Mouse (Mus musculus): ENCODE results near the gene Cdk9. TPM values are rescaled to one million over a fixed set of nuclear protein-coding genes. Genes with fewer than 3 reads are reported as not detected.

The Cdk9 gene
- total and polyA plus RNA-seq, 3 experiments: 30.9 to 125 TPM; not detected in 1

- DNase-seq (ENCODE audit: low read depth, low spot score): no peak
- no peaks in the 10 kb centered on the region for H3K9me3 ChIP-seq (replicated peaks; ENCODE audit: insufficient read depth, low read length)
- H3K79me2 ChIP-seq (ENCODE audit: control insufficient read depth, insufficient read depth, low read length, poor library complexity): no peaks in the 10 kb centered on the region
- no peak overlapping the region for H3K27ac ChIP-seq (ENCODE audit: control insufficient read depth, low read depth, low read length)
- no peaks in the 10 kb centered on the region for H3K36me3 ChIP-seq (ENCODE audit: control insufficient read depth in 1 of 2, insufficient read depth in 2 of 2, low read length in 2 of 2)
- no peak overlapping the region for H3K9ac ChIP-seq (ENCODE audit: control insufficient read depth, low read depth, low read length, poor library complexity, severe bottlenecking)
- H3K4me1 ChIP-seq (ENCODE audit: control insufficient read depth in 1 of 2, insufficient read depth in 2 of 2, low read length in 2 of 2): no peaks in the 10 kb centered on the region
- no peak overlapping the region for H3K4me3 ChIP-seq (ENCODE audit: control insufficient read depth in 1 of 2, insufficient read depth in 1 of 2, low read depth in 2 of 2, low read length in 2 of 2)
- H3K27me3 ChIP-seq (ENCODE audit: control insufficient read depth in 1 of 2, insufficient read depth in 2 of 2, low read length in 2 of 2): peaks cover 0 to 3% of the 10 kb centered on the region in 2 experiments; a peak in 1 of 4 replicates
- no peak for TF ChIP-seq NRF1 (IDR thresholded peaks at IDR 0.05; ENCODE audit: insufficient read depth, low read depth, low read length, poor library complexity, severe bottlenecking)
- TF ChIP-seq JUND (IDR thresholded peaks at IDR 0.05; ENCODE audit: low read depth, low read length): no peak
- TF ChIP-seq MYB (IDR thresholded peaks at IDR 0.05; ENCODE audit: low read depth, low read length): no peak
- TF ChIP-seq POLR2A (IDR thresholded peaks at IDR 0.05; ENCODE audit: control insufficient read depth in 1 of 2, insufficient read depth in 1 of 2, low read depth in 1 of 2, low read length in 2 of 2, poor library complexity in 1 of 2): 0 out of 4 replicates have a peak, but pooled peaks of 1 of the 2 experiments have one; percentile 21
- TF ChIP-seq ZKSCAN1 (IDR thresholded peaks at IDR 0.05; ENCODE audit: low read depth, low read length): no peak
Measured at GRCm38 (mm10) chr2:32741273-32742172, 28.6 kb upstream of the Cdk9 start.

GRCm38 (mm10) chr2:32740916-32741272 is 28.0 kb upstream of the Cdk9 start, which contains the start of gene 6330409D20Rik:
Gene 6330409D20Rik (minus strand): TSS chr2:32741016.
- H3K27ac ChIP-seq (ENCODE audit: control insufficient read depth, low read depth, low read length): no peak within 1 kb of the TSS
- TF ChIP-seq ZMIZ1 (IDR thresholded peaks at IDR 0.05; ENCODE audit: low read depth, low read length) (no peak), KAT2A (conservative IDR thresholded peaks at IDR 0.05; ENCODE audit: low read depth, low read length) (no peak), TBP (IDR thresholded peaks at IDR 0.05; ENCODE audit: low read depth, low read length) (no peak), UBTF (IDR thresholded peaks at IDR 0.05; ENCODE audit: borderline replicate concordance, insufficient read depth, low read depth, low read length) (no peak), HCFC1 (IDR thresholded peaks at IDR 0.05; ENCODE audit: low read depth, low read length) (no peak)
- no peak within 1 kb of the TSS for H3K9ac ChIP-seq (ENCODE audit: control insufficient read depth, low read depth, low read length, poor library complexity, severe bottlenecking)
- no peak within 1 kb of the TSS for H3K4me3 ChIP-seq (ENCODE audit: control insufficient read depth in 1 of 2, insufficient read depth in 1 of 2, low read depth in 2 of 2, low read length in 2 of 2)
- DNase-seq (ENCODE audit: low read depth, low spot score): no peak
- H3K36me3 ChIP-seq (ENCODE audit: control insufficient read depth in 1 of 2, insufficient read depth in 2 of 2, low read length in 2 of 2): no peaks in the 10 kb centered on the region
- peaks cover 0 to 3% of the 10 kb centered on the region in 2 experiments; a peak in 1 of 4 replicates for H3K27me3 ChIP-seq (ENCODE audit: control insufficient read depth in 1 of 2, insufficient read depth in 2 of 2, low read length in 2 of 2)
- H3K9me3 ChIP-seq (replicated peaks; ENCODE audit: insufficient read depth, low read length): no peaks in the 10 kb centered on the region
- H3K4me1 ChIP-seq (ENCODE audit: control insufficient read depth in 1 of 2, insufficient read depth in 2 of 2, low read length in 2 of 2): no peaks in the 10 kb centered on the region
- H3K79me2 ChIP-seq (ENCODE audit: control insufficient read depth, insufficient read depth, low read length, poor library complexity): no peaks in the 10 kb centered on the region

GRCm38 (mm10) chr2:32739311-32739710 is 26.4 kb upstream of the Cdk9 start:
- no peaks in the 10 kb centered on the region for H3K79me2 ChIP-seq (ENCODE audit: control insufficient read depth, insufficient read depth, low read length, poor library complexity)
- DNase-seq (ENCODE audit: low read depth, low spot score): no peak
- H3K4me3 ChIP-seq (ENCODE audit: control insufficient read depth in 1 of 2, insufficient read depth in 1 of 2, low read depth in 2 of 2, low read length in 2 of 2): no peak overlapping the region
- H3K9ac ChIP-seq (ENCODE audit: control insufficient read depth, low read depth, low read length, poor library complexity, severe bottlenecking): no peak overlapping the region
- no peak overlapping the region for H3K27ac ChIP-seq (ENCODE audit: control insufficient read depth, low read depth, low read length)
- TF ChIP-seq MEF2A (IDR thresholded peaks at IDR 0.05; ENCODE audit: extremely low read depth, insufficient replicate concordance, low read depth, low read length, poor library complexity, severe bottlenecking): no peak
- no peak for TF ChIP-seq MAFK (IDR thresholded peaks at IDR 0.05; ENCODE audit: borderline replicate concordance, low read depth, low read length)
- TF ChIP-seq MXI1 (IDR thresholded peaks at IDR 0.05; ENCODE audit: low read depth, low read length): no peak
- no peak for TF ChIP-seq RAD21 (IDR thresholded peaks at IDR 0.05; ENCODE audit: low read depth, low read length)
- TF ChIP-seq EP300 (IDR thresholded peaks at IDR 0.05; ENCODE audit: low read depth in 1 of 2, low read length in 2 of 2): no peak
- TF ChIP-seq MAX (IDR thresholded peaks at IDR 0.05; ENCODE audit: low read length): no peak
- no peak for TF ChIP-seq TCF12 (IDR thresholded peaks at IDR 0.05; ENCODE audit: low read depth, low read length)
- TF ChIP-seq SMC3 (IDR thresholded peaks at IDR 0.05; ENCODE audit: low read depth, low read length): no peak
- TF ChIP-seq HCFC1 (IDR thresholded peaks at IDR 0.05; ENCODE audit: low read depth, low read length): no peak
- no peak for TF ChIP-seq GABPA (IDR thresholded peaks at IDR 0.05; ENCODE audit: low read depth, low read length)
- TF ChIP-seq KAT2A (conservative IDR thresholded peaks at IDR 0.05; ENCODE audit: low read depth, low read length): no peak
- TF ChIP-seq POLR2AphosphoS2 (IDR thresholded peaks at IDR 0.05; ENCODE audit: low read length): no peak
- TF ChIP-seq MAZ (IDR thresholded peaks at IDR 0.05; ENCODE audit: low read depth, low read length): no peak
- TF ChIP-seq MYB (IDR thresholded peaks at IDR 0.05; ENCODE audit: low read depth, low read length): no peak
- TF ChIP-seq NRF1 (IDR thresholded peaks at IDR 0.05; ENCODE audit: insufficient read depth, low read depth, low read length, poor library complexity, severe bottlenecking): no peak
- TF ChIP-seq USF1 (IDR thresholded peaks at IDR 0.05; ENCODE audit: low read depth, low read length): no peak
- no peak for TF ChIP-seq UBTF (IDR thresholded peaks at IDR 0.05; ENCODE audit: borderline replicate concordance, insufficient read depth, low read depth, low read length)
- no peaks in the 10 kb centered on the region for H3K9me3 ChIP-seq (replicated peaks; ENCODE audit: insufficient read depth, low read length)
- H3K36me3 ChIP-seq (ENCODE audit: control insufficient read depth in 1 of 2, insufficient read depth in 2 of 2, low read length in 2 of 2): no peaks in the 10 kb centered on the region
- no peaks in the 10 kb centered on the region for H3K4me1 ChIP-seq (ENCODE audit: control insufficient read depth in 1 of 2, insufficient read depth in 2 of 2, low read length in 2 of 2)
- H3K27me3 ChIP-seq (ENCODE audit: control insufficient read depth in 1 of 2, insufficient read depth in 2 of 2, low read length in 2 of 2): peaks cover 0 to 3% of the 10 kb centered on the region in 2 experiments; a peak in 1 of 4 replicates
